Mouse (Mus musculus): ENCODE measurements around the gene Gm13287. TPM values are rescaled to one million over a fixed set of nuclear protein-coding genes. Genes with fewer than 3 reads are reported as not detected.

Gm13287 gene
- polyA plus RNA-seq, 1 experiment from 2014 or later, result not detected

DNA sequence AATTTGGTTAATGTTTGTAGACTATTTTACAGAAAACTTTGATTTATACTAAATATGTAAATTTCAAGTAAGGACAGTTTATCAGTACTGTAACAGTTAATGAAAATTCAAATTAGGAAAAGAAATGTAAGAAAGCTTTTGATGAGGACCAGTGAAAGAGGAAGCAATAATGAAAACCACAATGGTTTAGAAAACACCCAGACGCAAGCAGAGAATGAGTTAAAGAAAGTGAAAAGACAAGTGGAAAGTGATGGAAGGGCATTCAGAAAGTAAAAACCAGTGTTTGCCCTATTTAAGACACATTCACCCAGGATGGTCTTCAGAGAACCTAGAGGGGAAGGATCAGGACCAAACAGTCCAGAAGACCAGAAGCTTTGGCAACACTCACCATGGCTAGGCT lies 46.6 kb downstream of the Gm13287 start, which contains the start of gene Ifna1:
Gene Ifna1, plus strand, starts transcription at position 390 of the 400 bp plus-strand sequence.
- Histone ChIP-seq H3K27me3 (no peaks in the 10 kb centered on the region), H3K36me3 (no peaks in the 10 kb centered on the region), H3K4me2 (replicated peaks) (no peak within 1 kb of the TSS), H3K27ac (replicated peaks) (no peak within 1 kb of the TSS), H3K4me1 (no peaks in the 10 kb centered on the region), H3K4me3 (replicated peaks) (no peak within 1 kb of the TSS), H3K9me3 (replicated peaks) (no peaks in the 10 kb centered on the region), H3K9ac (no peak within 1 kb of the TSS)
- ATAC-seq (ENCODE audit: insufficient number of reproducible peaks, low FRiP score, low TSS enrichment, low read depth), result no peak
- 67% methylated on average over 1 of the region's 1 CpGs for WGBS

DNA sequence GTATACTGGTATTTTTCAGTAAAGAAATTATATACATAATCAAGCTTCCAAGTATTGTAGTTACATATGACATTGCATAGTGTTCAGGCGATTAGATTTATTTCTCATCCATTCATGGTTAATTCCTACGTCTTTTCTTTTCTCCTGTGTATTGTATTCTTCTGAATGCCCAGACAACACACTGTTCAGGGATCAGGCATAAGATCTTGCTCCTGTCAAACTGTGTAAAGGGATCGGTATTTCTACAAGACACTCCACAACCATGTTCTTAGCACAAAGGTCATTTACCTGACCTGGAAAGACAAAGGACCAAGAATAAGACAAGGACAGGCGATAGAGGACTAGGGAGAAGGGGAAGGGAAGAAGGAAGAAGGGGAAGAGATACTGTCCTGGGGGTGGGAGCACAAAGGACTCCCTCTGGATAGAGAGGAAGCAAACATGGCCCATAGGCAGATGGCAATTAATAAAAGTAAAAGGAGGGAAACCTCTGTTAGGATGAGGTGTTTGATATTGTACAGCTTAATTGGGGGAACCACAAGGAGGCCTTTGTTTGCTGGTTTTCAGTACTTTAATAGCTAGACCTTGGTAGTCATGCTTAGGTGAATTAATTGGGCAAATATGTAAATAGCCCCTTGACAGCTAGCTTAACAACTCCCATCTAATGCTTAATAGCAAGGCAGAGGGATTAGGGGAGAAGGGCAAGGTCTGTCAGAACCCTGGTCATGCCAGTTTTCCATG lies 48.1 kb downstream of the Gm13287 start:
- Histone ChIP-seq H3K4me3 (replicated peaks) (no peak overlapping the region), H3K9me3 (replicated peaks) (no peaks in the 10 kb centered on the region), H3K27ac (replicated peaks) (no peak overlapping the region), H3K9ac (no peak overlapping the region), H3K27me3 (no peaks in the 10 kb centered on the region), H3K36me3 (no peaks in the 10 kb centered on the region), H3K4me2 (replicated peaks) (no peak overlapping the region), H3K4me1 (no peaks in the 10 kb centered on the region)
- no peak for ATAC-seq (ENCODE audit: insufficient number of reproducible peaks, low FRiP score, low TSS enrichment, low read depth)
- WGBS, result 64% methylated on average over 4 of the region's 4 CpGs

Other genes with a start within 250 kb of the Gm13287 start
- gene Ifna15, start 245.0 kb upstream of the Gm13287 start, polyA plus RNA-seq (2015; fragmentation: Nextera tagmentation; extraction: Ambion mirVana), result not detected in 2 replicates
- gene Ifna14, start 231.5 kb upstream of the Gm13287 start, polyA plus RNA-seq (2015; fragmentation: Nextera tagmentation; extraction: Ambion mirVana), result not detected in 2 replicates
- gene Ifna9, start 210.9 kb upstream of the Gm13287 start, polyA plus RNA-seq (2015; fragmentation: Nextera tagmentation; extraction: Ambion mirVana), result not detected in 2 replicates
- gene Ifna12, start 199.9 kb upstream of the Gm13287 start, polyA plus RNA-seq (2015; fragmentation: Nextera tagmentation; extraction: Ambion mirVana), result not detected in 2 replicates
- not detected in 2 replicates for gene C87499, start 168.8 kb upstream of the Gm13287 start, polyA plus RNA-seq (2015; fragmentation: Nextera tagmentation; extraction: Ambion mirVana)
- not detected in 2 replicates for gene Ifna13, start 158.8 kb upstream of the Gm13287 start, polyA plus RNA-seq (2015; fragmentation: Nextera tagmentation; extraction: Ambion mirVana)
- not detected in 2 replicates for gene Ifna16, start 126.3 kb upstream of the Gm13287 start, polyA plus RNA-seq (2015; fragmentation: Nextera tagmentation; extraction: Ambion mirVana)
- not detected in 2 replicates for gene Ifna2, start 119.3 kb upstream of the Gm13287 start, polyA plus RNA-seq (2015; fragmentation: Nextera tagmentation; extraction: Ambion mirVana)
- gene Ifnab, start 111.9 kb upstream of the Gm13287 start, polyA plus RNA-seq (2015; fragmentation: Nextera tagmentation; extraction: Ambion mirVana), result not detected in 2 replicates
- 0.72 and 1.2 TPM in 2 replicates for gene Gm26566, start 81.4 kb upstream of the Gm13287 start, polyA plus RNA-seq (2015; fragmentation: Nextera tagmentation; extraction: Ambion mirVana)
- gene Klhl9, start 80.8 kb upstream of the Gm13287 start, polyA plus RNA-seq (2015; fragmentation: Nextera tagmentation; extraction: Ambion mirVana), result 90.9 and 93.4 TPM in 2 replicates
- gene Gm13271, start 48.4 kb upstream of the Gm13287 start, polyA plus RNA-seq (2015; fragmentation: Nextera tagmentation; extraction: Ambion mirVana), result not detected in 2 replicates
- gene Gm13283, start 43.1 kb upstream of the Gm13287 start, polyA plus RNA-seq (2015; fragmentation: Nextera tagmentation; extraction: Ambion mirVana), result 0.32 and 0.75 TPM in 2 replicates
- 0.49 and 0.58 TPM in 2 replicates for gene Gm13290, start 29.4 kb upstream of the Gm13287 start, polyA plus RNA-seq (2015; fragmentation: Nextera tagmentation; extraction: Ambion mirVana)
- not detected in 2 replicates for gene Gm13289, start 26.3 kb upstream of the Gm13287 start, polyA plus RNA-seq (2015; fragmentation: Nextera tagmentation; extraction: Ambion mirVana)
- not detected in 2 replicates for gene Gm13272, start 23.4 kb upstream of the Gm13287 start, polyA plus RNA-seq (2015; fragmentation: Nextera tagmentation; extraction: Ambion mirVana)
- gene Ifnz, start 21.1 kb upstream of the Gm13287 start, polyA plus RNA-seq (2015; fragmentation: Nextera tagmentation; extraction: Ambion mirVana), result 0.28 and 0.69 TPM in 2 replicates
- gene Gm13276, start 17.5 kb upstream of the Gm13287 start, polyA plus RNA-seq (2015; fragmentation: Nextera tagmentation; extraction: Ambion mirVana), result 1.0 TPM in 1 of 2 replicates, not detected in the other
- not detected in 2 replicates for gene Gm13277, start 14.6 kb upstream of the Gm13287 start, polyA plus RNA-seq (2015; fragmentation: Nextera tagmentation; extraction: Ambion mirVana)
- gene Gm13278, start 11.7 kb upstream of the Gm13287 start, polyA plus RNA-seq (2015; fragmentation: Nextera tagmentation; extraction: Ambion mirVana), result not detected in 2 replicates
- gene Gm13275, start 8.8 kb upstream of the Gm13287 start, polyA plus RNA-seq (2015; fragmentation: Nextera tagmentation; extraction: Ambion mirVana), result not detected in 2 replicates
- gene Gm13279, start 5.9 kb upstream of the Gm13287 start, polyA plus RNA-seq (2015; fragmentation: Nextera tagmentation; extraction: Ambion mirVana), result not detected in 2 replicates
- 1.7 TPM in 2 replicates for gene Gm13285, start 3.6 kb upstream of the Gm13287 start, polyA plus RNA-seq (2015; fragmentation: Nextera tagmentation; extraction: Ambion mirVana)
- gene Gm13288, start 2.3 kb downstream of the Gm13287 start, polyA plus RNA-seq (2015; fragmentation: Nextera tagmentation; extraction: Ambion mirVana), result not detected in 2 replicates
- gene Ifna7, start 13.0 kb downstream of the Gm13287 start, polyA plus RNA-seq (2015; fragmentation: Nextera tagmentation; extraction: Ambion mirVana), result not detected in 2 replicates
- not detected in 2 replicates for gene Ifna11, start 16.7 kb downstream of the Gm13287 start, polyA plus RNA-seq (2015; fragmentation: Nextera tagmentation; extraction: Ambion mirVana)
- gene Ifna6, start 24.2 kb downstream of the Gm13287 start, polyA plus RNA-seq (2015; fragmentation: Nextera tagmentation; extraction: Ambion mirVana), result not detected in 2 replicates
- gene Ifna5, start 32.3 kb downstream of the Gm13287 start, polyA plus RNA-seq (2015; fragmentation: Nextera tagmentation; extraction: Ambion mirVana), result not detected in 2 replicates
- gene Ifna4, start 38.6 kb downstream of the Gm13287 start, polyA plus RNA-seq (2015; fragmentation: Nextera tagmentation; extraction: Ambion mirVana), result not detected in 2 replicates
- gene Ifna1, start 46.8 kb downstream of the Gm13287 start, polyA plus RNA-seq (2015; fragmentation: Nextera tagmentation; extraction: Ambion mirVana), result not detected in 2 replicates
- not detected in 2 replicates for gene Ifne, start 76.9 kb downstream of the Gm13287 start, polyA plus RNA-seq (2015; fragmentation: Nextera tagmentation; extraction: Ambion mirVana)